Mouse (Mus musculus): ENCODE data around the gene Adgrd1. TPM values are rescaled to one million over a fixed set of nuclear protein-coding genes. Genes with fewer than 3 reads are reported as not detected.

Adgrd1 gene
- polyA plus RNA-seq, 1 experiment, result 3.3 TPM

GRCm38 (mm10) chr5:129211385-129212031, 115.0 kb downstream of the Adgrd1 start:
- no peaks in the 10 kb centered on the region for H3K36me3 ChIP-seq (ENCODE audit: control insufficient read depth, insufficient read depth, low read length)
- TF ChIP-seq CTCF (IDR thresholded peaks at IDR 0.05; ENCODE audit: borderline replicate concordance, control insufficient read depth, extremely low read depth, insufficient read depth, low read length, poor library complexity), result no peak
- no peaks in the 10 kb centered on the region for H3K27me3 ChIP-seq (ENCODE audit: control insufficient read depth, insufficient read depth, low read length)
- no peak for DNase-seq
- H3K27ac ChIP-seq (ENCODE audit: control insufficient read depth, insufficient read depth, low read length), result no peak overlapping the region
- H3K4me3 ChIP-seq (ENCODE audit: control insufficient read depth, insufficient read depth, low read length), result no peak overlapping the region
- no peaks in the 10 kb centered on the region for H3K4me1 ChIP-seq (replicated peaks; ENCODE audit: control insufficient read depth, insufficient read depth, low read length)
- WGBS, result 83% methylated on average over 14 of the region's 14 CpGs

DNA sequence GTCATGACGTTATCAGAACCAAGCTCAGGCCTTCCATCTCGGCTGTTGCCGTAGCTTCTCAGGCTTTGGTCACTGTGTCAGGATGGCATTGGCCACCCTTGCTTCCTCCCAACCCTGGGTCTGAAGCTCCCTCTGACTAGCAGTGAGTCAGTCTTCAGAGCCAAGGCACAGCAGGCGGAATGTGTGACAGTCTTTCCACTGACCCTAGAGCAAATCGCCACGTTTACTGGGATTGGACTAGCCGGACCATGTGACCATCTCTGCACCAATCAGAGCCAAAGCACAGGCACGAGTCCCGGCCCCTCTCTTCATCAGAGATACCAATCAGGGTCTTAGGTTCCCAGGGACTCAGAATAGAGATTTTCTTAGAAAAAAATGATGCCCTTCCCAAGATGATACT, 117.5 kb downstream of the Adgrd1 start:
- 61% methylated on average over 9 of the region's 9 CpGs for WGBS
- Histone ChIP-seq H3K4me3 (ENCODE audit: control insufficient read depth, insufficient read depth, low read length) (no peak overlapping the region), H3K27ac (ENCODE audit: control insufficient read depth, insufficient read depth, low read length) (no peak overlapping the region), H3K36me3 (ENCODE audit: control insufficient read depth, insufficient read depth, low read length) (no peaks in the 10 kb centered on the region), H3K4me1 (replicated peaks; ENCODE audit: control insufficient read depth, insufficient read depth, low read length) (no peaks in the 10 kb centered on the region), H3K27me3 (ENCODE audit: control insufficient read depth, insufficient read depth, low read length) (no peaks in the 10 kb centered on the region)
- no peak for TF ChIP-seq POLR2A (IDR thresholded peaks at IDR 0.05; ENCODE audit: control insufficient read depth, extremely low read depth, insufficient read depth, low read length, poor library complexity)
- TF ChIP-seq CTCF (IDR thresholded peaks at IDR 0.05; ENCODE audit: borderline replicate concordance, control insufficient read depth, extremely low read depth, insufficient read depth, low read length, poor library complexity), result no peak
- no peak for DNase-seq

GRCm38 (mm10) chr5:129216001-129216400, 119.5 kb downstream of the Adgrd1 start:
- H3K4me1 ChIP-seq (replicated peaks; ENCODE audit: control insufficient read depth, insufficient read depth, low read length), result no peaks in the 10 kb centered on the region
- H3K27ac ChIP-seq (ENCODE audit: control insufficient read depth, insufficient read depth, low read length), result no peak overlapping the region
- no peak overlapping the region for H3K4me3 ChIP-seq (ENCODE audit: control insufficient read depth, insufficient read depth, low read length)
- no peaks in the 10 kb centered on the region for H3K36me3 ChIP-seq (ENCODE audit: control insufficient read depth, insufficient read depth, low read length)
- TF ChIP-seq CTCF (IDR thresholded peaks at IDR 0.05; ENCODE audit: borderline replicate concordance, control insufficient read depth, extremely low read depth, insufficient read depth, low read length, poor library complexity) (no peak), POLR2A (IDR thresholded peaks at IDR 0.05; ENCODE audit: control insufficient read depth, extremely low read depth, insufficient read depth, low read length, poor library complexity) (no peak)
- no peak for DNase-seq
- H3K27me3 ChIP-seq (ENCODE audit: control insufficient read depth, insufficient read depth, low read length), result no peaks in the 10 kb centered on the region
- WGBS, result 93% methylated on average over 2 of the region's 2 CpGs

- peak; percentile 20 for DNase-seq
- 19% methylated on average over 22 of the region's 22 CpGs for WGBS
- Histone ChIP-seq H3K27me3 (ENCODE audit: control insufficient read depth, insufficient read depth, low read length) (no peaks in the 10 kb centered on the region), H3K36me3 (ENCODE audit: control insufficient read depth, insufficient read depth, low read length) (no peaks in the 10 kb centered on the region), H3K27ac (ENCODE audit: control insufficient read depth, insufficient read depth, low read length) (no peak overlapping the region), H3K4me1 (replicated peaks; ENCODE audit: control insufficient read depth, insufficient read depth, low read length) (no peaks in the 10 kb centered on the region), H3K4me3 (ENCODE audit: control insufficient read depth, insufficient read depth, low read length) (no peak overlapping the region)
- no peak for TF ChIP-seq CTCF (IDR thresholded peaks at IDR 0.05; ENCODE audit: borderline replicate concordance, control insufficient read depth, extremely low read depth, insufficient read depth, low read length, poor library complexity)
- TF ChIP-seq POLR2A (IDR thresholded peaks at IDR 0.05; ENCODE audit: control insufficient read depth, extremely low read depth, insufficient read depth, low read length, poor library complexity), result no peak
Observed at GRCm38 (mm10) chr5:129217481-129218221, 121.1 kb downstream of the Adgrd1 start.

DNA sequence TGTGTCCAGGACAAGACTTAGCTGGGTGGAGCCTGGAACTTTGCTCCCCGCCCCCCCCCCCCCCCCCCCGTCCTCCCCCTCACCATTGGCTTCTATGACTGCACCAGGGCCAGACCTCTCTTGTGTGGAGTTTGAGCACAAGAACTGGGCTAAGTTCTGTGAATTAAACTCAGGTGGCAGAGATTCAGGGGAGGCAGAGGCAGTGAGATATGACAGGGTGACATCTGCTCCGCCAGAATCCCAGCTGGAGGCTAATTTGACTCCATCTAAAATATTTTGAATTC, 121.6 kb downstream of the Adgrd1 start:
- 42% methylated on average over 3 of the region's 3 CpGs for WGBS
- DNase-seq, result no peak
- Histone ChIP-seq H3K27me3 (ENCODE audit: control insufficient read depth, insufficient read depth, low read length) (no peaks in the 10 kb centered on the region), H3K27ac (ENCODE audit: control insufficient read depth, insufficient read depth, low read length) (no peak overlapping the region), H3K36me3 (ENCODE audit: control insufficient read depth, insufficient read depth, low read length) (no peaks in the 10 kb centered on the region), H3K4me3 (ENCODE audit: control insufficient read depth, insufficient read depth, low read length) (no peak overlapping the region), H3K4me1 (replicated peaks; ENCODE audit: control insufficient read depth, insufficient read depth, low read length) (no peaks in the 10 kb centered on the region)
- TF ChIP-seq POLR2A (IDR thresholded peaks at IDR 0.05; ENCODE audit: control insufficient read depth, extremely low read depth, insufficient read depth, low read length, poor library complexity), result no peak
- no peak for TF ChIP-seq CTCF (IDR thresholded peaks at IDR 0.05; ENCODE audit: borderline replicate concordance, control insufficient read depth, extremely low read depth, insufficient read depth, low read length, poor library complexity)

DNA sequence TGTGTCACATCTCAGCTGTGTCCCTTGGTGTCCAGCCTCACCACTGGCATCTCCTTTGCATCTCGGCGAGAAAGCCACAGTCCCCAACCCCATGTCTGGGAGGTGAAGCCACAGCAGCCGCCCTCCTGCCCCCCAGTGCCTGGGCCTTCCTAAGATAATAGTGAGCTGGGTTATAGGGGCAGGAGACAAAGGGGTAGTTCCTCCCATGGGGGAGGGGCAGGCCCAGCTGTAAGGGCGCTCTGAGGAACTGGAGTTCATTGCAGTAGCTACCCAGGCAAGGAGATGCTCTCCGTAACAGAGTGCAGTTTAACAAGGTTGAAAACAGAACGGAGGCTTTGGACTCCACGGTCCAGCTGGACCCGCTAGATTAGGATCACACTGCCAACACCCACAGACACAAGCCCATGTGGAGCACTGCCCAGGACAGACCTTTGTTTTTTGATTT, 122.0 kb downstream of the Adgrd1 start:
- no peak overlapping the region for H3K27ac ChIP-seq (ENCODE audit: control insufficient read depth, insufficient read depth, low read length)
- 28% methylated on average over 8 of the region's 8 CpGs for WGBS
- no peak overlapping the region for H3K4me3 ChIP-seq (ENCODE audit: control insufficient read depth, insufficient read depth, low read length)
- DNase-seq, result no peak
- no peaks in the 10 kb centered on the region for H3K27me3 ChIP-seq (ENCODE audit: control insufficient read depth, insufficient read depth, low read length)
- H3K36me3 ChIP-seq (ENCODE audit: control insufficient read depth, insufficient read depth, low read length), result no peaks in the 10 kb centered on the region
- no peaks in the 10 kb centered on the region for H3K4me1 ChIP-seq (replicated peaks; ENCODE audit: control insufficient read depth, insufficient read depth, low read length)
- no peak for TF ChIP-seq CTCF (IDR thresholded peaks at IDR 0.05; ENCODE audit: borderline replicate concordance, control insufficient read depth, extremely low read depth, insufficient read depth, low read length, poor library complexity)
- no peak for TF ChIP-seq POLR2A (IDR thresholded peaks at IDR 0.05; ENCODE audit: control insufficient read depth, extremely low read depth, insufficient read depth, low read length, poor library complexity)
